Mouse (Mus musculus) embryonic fibroblast, embryonic 13.5 days (primary cell): ENCODE results near the gene Tuba4a. TPM values are rescaled to one million over a fixed set of nuclear protein-coding genes. Genes with fewer than 3 reads are reported as not detected.
"Not testable (repeated sequence)": the region's sequence is repeated elsewhere in the genome, so short reads cannot be mapped to it uniquely, and the experiment has no call there.

Source experiments
- H3K27ac ChIP-seq: 2 replicates; pipeline ENCODE4 v1.5.1; 2012; ENCODE audit warnings: low read length, control low read depth, inconsistent platforms; ENCODE audit not compliant: insufficient read depth
- H3K4me1 ChIP-seq: 2 replicates; pipeline ENCODE4 v1.6.1; 2011; ENCODE audit warnings: low read length; ENCODE audit not compliant: control insufficient read depth, insufficient read depth
- H3K4me3 ChIP-seq: 2 replicates; pipeline ENCODE4 v1.5.1; 2011; ENCODE audit warnings: mild to moderate bottlenecking, control low read depth, low read length; ENCODE audit not compliant: insufficient read depth
- CTCF ChIP-seq: IDR thresholded peaks from 2 replicates; pipeline ENCODE4 v1.5.1; 2011; ENCODE audit warnings: mild to moderate bottlenecking, control low read depth, low read length, moderate library complexity, borderline replicate concordance; ENCODE audit not compliant: insufficient read depth
- POLR2A ChIP-seq: IDR thresholded peaks from 2 replicates; pipeline ENCODE4 v1.6.1; 2011; ENCODE audit warnings: low read depth, mild to moderate bottlenecking, control low read depth, low read length, moderate library complexity
- polyA plus RNA-seq: library from polyadenylated mRNA; stranded (reverse); fragments of >200 nt; gene quantifications from 2 replicates; pipeline ENCODE4 v1.2.4, GENCODE M21; 2011; ENCODE audit warnings: low read depth; ENCODE audit not compliant: missing spikeins, insufficient read length

Tuba4a gene
- polyA plus RNA-seq, 1 experiment = 27.8 TPM

- H3K4me1 ChIP-seq = peaks cover 2% of the 10 kb centered on the region; the same call in 1 of the 2 replicates
- H3K27ac ChIP-seq = peak within 1 kb of the TSS; percentile 69
- TF ChIP-seq CTCF (no peak), POLR2A (peak; percentile 69)
- peak within 1 kb of the TSS; percentile 68 for H3K4me3 ChIP-seq
Observed at GRCm38 (mm10) chr1:75236117-75237050, 16.7 kb upstream of the Tuba4a start, which contains the start of gene Dnajb2. Gene Dnajb2, plus strand, starts transcription at chr1:75236406.

GRCm38 (mm10) chr1:75234606-75235005 is 14.9 kb upstream of the Tuba4a start:
- no peak overlapping the region for H3K4me3 ChIP-seq
- H3K4me1 ChIP-seq = peaks cover 2% of the 10 kb centered on the region
- no peak overlapping the region for H3K27ac ChIP-seq
- TF ChIP-seq POLR2A (no peak), CTCF (no peak)

- H3K4me3 ChIP-seq, H3K4me1 ChIP-seq, H3K27ac ChIP-seq: not testable (repeated sequence)
Observed at GRCm38 (mm10) chr1:75232489-75232888, 12.8 kb upstream of the Tuba4a start.

GRCm38 (mm10) chr1:75231664-75232152 is 12.0 kb upstream of the Tuba4a start, which contains the start of gene A630095N17Rik:
Gene A630095N17Rik, minus strand, starts transcription at chr1:75232102.
- TF ChIP-seq CTCF = no peak
- TF ChIP-seq POLR2A = no peak
- Histone ChIP-seq H3K4me3 (no peak within 1 kb of the TSS), H3K4me1 (peaks cover 2% of the 10 kb centered on the region; the same call in 1 of the 2 replicates), H3K27ac (no peak within 1 kb of the TSS)

GRCm38 (mm10) chr1:75231224-75231623 is 11.6 kb upstream of the Tuba4a start:
- Histone ChIP-seq H3K4me3 (no peak overlapping the region), H3K4me1 (peaks cover 2% of the 10 kb centered on the region; the same call in 1 of the 2 replicates), H3K27ac (no peak overlapping the region)
- TF ChIP-seq CTCF (no peak), POLR2A (no peak)

GRCm38 (mm10) chr1:75230335-75230994 is 10.8 kb upstream of the Tuba4a start:
- TF ChIP-seq CTCF = no peak
- TF ChIP-seq POLR2A = no peak
- Histone ChIP-seq H3K4me3 (no peak overlapping the region), H3K27ac (no peak overlapping the region), H3K4me1 (peaks cover 2% of the 10 kb centered on the region; the same call in 1 of the 2 replicates)

GRCm38 (mm10) chr1:75229158-75229557 is 9.5 kb upstream of the Tuba4a start:
- Histone ChIP-seq H3K4me3 (no peak overlapping the region), H3K4me1 (no peaks in the 10 kb centered on the region; the same call in 1 of the 2 replicates), H3K27ac (no peak overlapping the region)
- TF ChIP-seq CTCF (no peak), POLR2A (no peak)

GRCm38 (mm10) chr1:75227653-75228052 is 8.0 kb upstream of the Tuba4a start:
- no peak overlapping the region for H3K27ac ChIP-seq
- no peaks in the 10 kb centered on the region; the same call in 1 of the 2 replicates for H3K4me1 ChIP-seq
- no peak overlapping the region for H3K4me3 ChIP-seq
- TF ChIP-seq POLR2A (no peak), CTCF (no peak)

GRCm38 (mm10) chr1:75226138-75226537 is 6.5 kb upstream of the Tuba4a start:
- Histone ChIP-seq H3K27ac (no peak overlapping the region), H3K4me1 (peaks cover 4% of the 10 kb centered on the region; the same call in 1 of the 2 replicates), H3K4me3 (no peak overlapping the region)
- no peak for TF ChIP-seq POLR2A
- TF ChIP-seq CTCF = no peak
